Mouse (Mus musculus) midbrain, embryonic 14.5 days (tissue): Measurements from ENCODE around the gene Tmem54. TPM values are rescaled to one million over a fixed set of nuclear protein-coding genes. Genes with fewer than 3 reads are reported as not detected.
A peak's percentile ranks its signal among the peaks of the same experiment; 100 is the strongest.

ENCODE experiments used
- ATAC-seq: fragments of 200-750 bp; cut with Nextera tagmentation; 2 replicates; pipeline ENCODE4 v1.8.0; 2017; ENCODE audit warnings: moderate number of reproducible peaks, moderate library complexity; ENCODE audit not compliant: low FRiP score, low TSS enrichment
- DNase-seq: peaks from one replicate; pipeline ENCODE4 v3.0.0-alpha.2; 2015
- H3K27ac ChIP-seq: fragments of 300-500 bp; sonication (generic); replicated peaks from 2 replicates; pipeline ENCODE4 v1.5.1; 2014; ENCODE audit warnings: mild to moderate bottlenecking, low read depth, low read length, moderate library complexity
- H3K27me3 ChIP-seq: fragments of 300-500 bp; sonication (generic); 2 replicates; pipeline ENCODE4 v1.6.1; 2014; ENCODE audit warnings: low read length, control low read depth, mixed read lengths; ENCODE audit not compliant: control insufficient read depth, insufficient read depth
- H3K36me3 ChIP-seq: fragments of 300-500 bp; sonication (generic); 2 replicates; pipeline ENCODE4 v1.6.1; 2014; ENCODE audit warnings: low read length, control low read depth; ENCODE audit not compliant: control insufficient read depth, insufficient read depth
- H3K4me1 ChIP-seq: fragments of 300-500 bp; sonication (generic); 2 replicates; pipeline ENCODE4 v1.6.1; 2014; ENCODE audit warnings: mild to moderate bottlenecking, antibody characterized with exemption, low read length, control low read depth; ENCODE audit not compliant: control insufficient read depth, insufficient read depth
- H3K4me2 ChIP-seq: fragments of 300-500 bp; sonication (generic); 2 replicates; pipeline ENCODE4 v1.6.1; 2014; ENCODE audit warnings: mild to moderate bottlenecking, low read length, moderate library complexity
- H3K4me3 ChIP-seq: fragments of 300-500 bp; sonication (generic); replicated peaks from 2 replicates; pipeline ENCODE4 v1.5.1; 2014; ENCODE audit warnings: low read depth, low read length
- H3K9ac ChIP-seq: fragments of 300-500 bp; sonication (generic); replicated peaks from 2 replicates; pipeline ENCODE4 v1.6.1; 2014; ENCODE audit warnings: mild to moderate bottlenecking, low read length, moderate library complexity
- H3K9me3 ChIP-seq: fragments of 300-500 bp; sonication (generic); 2 replicates; pipeline ENCODE4 v1.6.1; 2016; ENCODE audit warnings: low read length, control low read depth, mixed read lengths; ENCODE audit not compliant: control insufficient read depth
- WGBS: fragments of 180-500 bp; shearing (Covaris S2); extraction: QIAGEN DNeasy Blood & Tissue Kit; methylation state at CpG from one replicate; pipeline ENCODE4 v1.1.7; 2014; 5-methylcytosine and 5-hydroxymethylcytosine counted together
- polyA plus RNA-seq: library from polyadenylated mRNA; unstranded; fragments of >200 nt; fragmentation: Nextera tagmentation; extraction: Ambion mirVana; gene quantifications from 2 replicates; pipeline ENCODE4 v1.2.1, GENCODE M21; 2014

Gene Tmem54
- polyA plus RNA-seq, 1 experiment from 2014 or later: not detected

DNA sequence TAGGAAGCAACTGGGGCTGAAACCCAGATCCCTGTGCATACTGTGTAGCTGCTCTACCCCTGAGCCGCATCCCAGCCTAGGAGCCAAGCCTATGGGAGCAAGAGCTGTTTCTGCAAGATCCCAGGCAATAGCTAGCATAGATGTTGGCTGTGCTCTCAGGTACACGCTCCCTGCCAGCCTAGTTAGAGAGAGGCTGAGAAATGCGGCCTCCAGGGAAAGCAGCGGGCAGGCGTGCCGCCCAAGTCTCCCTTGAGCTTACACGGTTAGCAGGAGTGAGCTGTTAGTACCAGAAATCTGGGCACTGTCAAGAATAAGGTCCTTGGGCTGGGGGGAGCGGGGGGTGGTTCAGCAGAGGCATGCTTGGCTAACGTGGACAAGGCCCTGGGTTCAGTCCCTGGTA, 20.5 kb upstream of the Tmem54 start:
- no peak overlapping the region for H3K4me3 ChIP-seq
- H3K27ac ChIP-seq: no peak overlapping the region
- H3K4me2 ChIP-seq: no peak overlapping the region
- no peak overlapping the region for H3K9ac ChIP-seq
- H3K36me3 ChIP-seq: peaks cover 40% of the 10 kb centered on the region
- DNase-seq (no peak), ATAC-seq (no peak)
- H3K9me3 ChIP-seq: no peaks in the 10 kb centered on the region
- no peaks in the 10 kb centered on the region for H3K4me1 ChIP-seq
- H3K27me3 ChIP-seq: no peaks in the 10 kb centered on the region
- 90% methylated on average over 9 of the region's 9 CpGs for WGBS

DNA sequence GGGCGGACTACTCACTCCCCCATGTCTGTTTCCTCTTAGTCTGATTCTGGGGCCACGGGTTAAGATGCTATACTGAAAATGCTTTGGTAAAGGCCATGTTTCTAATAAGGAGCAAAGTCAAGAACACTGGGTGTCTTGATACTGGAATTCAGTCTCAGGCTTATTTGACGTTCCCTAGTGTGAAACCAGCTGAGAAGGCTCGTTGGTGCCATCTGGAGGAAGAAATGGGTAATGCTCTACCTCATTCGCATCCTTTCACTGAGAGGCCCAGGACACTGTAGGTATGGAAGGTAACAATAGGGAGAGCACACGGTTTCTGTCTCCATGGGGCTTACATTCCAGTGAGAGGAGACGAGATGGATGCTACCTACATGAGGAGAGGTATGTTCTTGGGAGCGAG, 19.3 kb upstream of the Tmem54 start:
- peak; percentile 91 for DNase-seq
- Histone ChIP-seq H3K4me1 (no peaks in the 10 kb centered on the region), H3K9me3 (no peaks in the 10 kb centered on the region), H3K27ac (no peak overlapping the region), H3K4me3 (no peak overlapping the region), H3K4me2 (no peak overlapping the region), H3K27me3 (no peaks in the 10 kb centered on the region), H3K36me3 (peaks cover 28% of the 10 kb centered on the region), H3K9ac (no peak overlapping the region)
- WGBS: 26% methylated on average over 8 of the region's 8 CpGs
- no peak; the same call in 1 of the 2 replicates for ATAC-seq

DNA sequence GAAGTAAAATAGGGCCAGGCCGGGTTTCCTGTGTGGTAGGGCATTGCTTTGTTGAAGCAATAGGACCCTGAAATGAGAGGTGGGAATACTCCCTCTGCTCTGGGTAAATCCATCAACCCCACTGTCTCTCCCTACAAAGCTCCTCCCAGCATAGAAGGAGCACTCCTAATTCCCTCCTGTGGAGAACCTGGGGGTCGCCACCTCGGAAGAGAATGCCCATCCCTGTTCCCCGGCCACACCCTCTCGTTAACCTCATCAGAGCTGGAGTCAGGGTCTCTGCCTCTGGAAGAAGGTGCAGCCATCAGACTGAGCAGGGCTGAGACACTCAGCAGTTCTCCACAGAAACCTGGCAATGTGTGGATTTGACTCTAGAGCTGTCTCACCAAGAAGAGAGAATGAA, 17.5 kb upstream of the Tmem54 start:
- 61% methylated on average over 5 of the region's 5 CpGs for WGBS
- Histone ChIP-seq H3K4me1 (no peaks in the 10 kb centered on the region), H3K27ac (no peak overlapping the region), H3K27me3 (no peaks in the 10 kb centered on the region), H3K9me3 (no peaks in the 10 kb centered on the region), H3K36me3 (peaks cover 23% of the 10 kb centered on the region), H3K9ac (no peak overlapping the region), H3K4me3 (no peak overlapping the region), H3K4me2 (no peak overlapping the region)
- ATAC-seq (no peak), DNase-seq (no peak)

- no peaks in the 10 kb centered on the region for H3K27me3 ChIP-seq
- 37% methylated on average over 15 of the region's 15 CpGs for WGBS
- ATAC-seq: no peak
Measured at GRCm38 (mm10) chr4:129095276-129095675, 10.1 kb upstream of the Tmem54 start.

GRCm38 (mm10) chr4:129097006-129097405, 8.3 kb upstream of the Tmem54 start:
- Histone ChIP-seq H3K36me3 (no peaks in the 10 kb centered on the region), H3K4me1 (no peaks in the 10 kb centered on the region), H3K9ac (no peak overlapping the region), H3K4me2 (no peak overlapping the region), H3K4me3 (no peak overlapping the region), H3K27me3 (no peaks in the 10 kb centered on the region), H3K27ac (no peak overlapping the region), H3K9me3 (no peaks in the 10 kb centered on the region)
- ATAC-seq (no peak), DNase-seq (no peak)
- 75% methylated on average over 7 of the region's 7 CpGs for whole genome bisulfite sequencing

More at GRCm38 (mm10) chr4:129095276-129095675, 10.1 kb upstream of the Tmem54 start:
- Histone ChIP-seq H3K9me3 (no peaks in the 10 kb centered on the region), H3K4me1 (no peaks in the 10 kb centered on the region), H3K4me3 (no peak overlapping the region), H3K4me2 (no peak overlapping the region), H3K36me3 (no peaks in the 10 kb centered on the region), H3K9ac (no peak overlapping the region), H3K27ac (no peak overlapping the region)
- DNase-seq: no peak

- H3K4me2 ChIP-seq: no peak overlapping the region
- H3K36me3 ChIP-seq: no peaks in the 10 kb centered on the region
- no peak overlapping the region for H3K9ac ChIP-seq
- no peaks in the 10 kb centered on the region for H3K9me3 ChIP-seq
- ATAC-seq (no peak), DNase-seq (no peak)
- H3K4me1 ChIP-seq: no peaks in the 10 kb centered on the region
- no peak overlapping the region for H3K27ac ChIP-seq
- H3K4me3 ChIP-seq: no peak overlapping the region
- WGBS: 87% methylated on average over 14 of the region's 14 CpGs
- peaks cover 28% of the 10 kb centered on the region for H3K27me3 ChIP-seq
Measured at GRCm38 (mm10) chr4:129102133-129102829, 3.1 kb upstream of the Tmem54 start.

GRCm38 (mm10) chr4:129106073-129106472, 725 bp downstream of the Tmem54 start:
- ATAC-seq (no peak), DNase-seq (no peak)
- H3K27me3 ChIP-seq: peaks cover 28% of the 10 kb centered on the region
- no peak overlapping the region for H3K4me3 ChIP-seq
- no peaks in the 10 kb centered on the region for H3K4me1 ChIP-seq
- no peak overlapping the region for H3K4me2 ChIP-seq
- no peak overlapping the region for H3K27ac ChIP-seq
- no peak overlapping the region for H3K9ac ChIP-seq
- WGBS: 23% methylated on average over 9 of the region's 9 CpGs
- H3K9me3 ChIP-seq: no peaks in the 10 kb centered on the region
- no peaks in the 10 kb centered on the region for H3K36me3 ChIP-seq

- no peak overlapping the region for H3K27ac ChIP-seq
- ATAC-seq (no peak), DNase-seq (no peak)
- no peaks in the 10 kb centered on the region for H3K36me3 ChIP-seq
- peaks cover 28% of the 10 kb centered on the region for H3K27me3 ChIP-seq
- no peaks in the 10 kb centered on the region for H3K9me3 ChIP-seq
- H3K4me2 ChIP-seq: no peak overlapping the region
- no peak overlapping the region for H3K4me3 ChIP-seq
- no peak overlapping the region for H3K9ac ChIP-seq
- WGBS: 76% methylated on average over 10 of the region's 10 CpGs
- 0 out of 2 replicates have a peak, but pooled peaks cover 2% of the 10 kb centered on the region for H3K4me1 ChIP-seq
Measured at GRCm38 (mm10) chr4:129107348-129107899, 2.1 kb downstream of the Tmem54 start.

GRCm38 (mm10) chr4:129108624-129109023, 3.3 kb downstream of the Tmem54 start:
- whole genome bisulfite sequencing: 86% methylated on average over 7 of the region's 7 CpGs
- Histone ChIP-seq H3K27ac (no peak overlapping the region), H3K36me3 (no peaks in the 10 kb centered on the region), H3K27me3 (peaks cover 28% of the 10 kb centered on the region), H3K4me3 (no peak overlapping the region), H3K4me1 (0 out of 2 replicates have a peak, but pooled peaks cover 7% of the 10 kb centered on the region), H3K9ac (no peak overlapping the region), H3K9me3 (no peaks in the 10 kb centered on the region), H3K4me2 (no peak overlapping the region)
- no peak for ATAC-seq
- no peak for DNase-seq
